In the genomic region with DNA sequence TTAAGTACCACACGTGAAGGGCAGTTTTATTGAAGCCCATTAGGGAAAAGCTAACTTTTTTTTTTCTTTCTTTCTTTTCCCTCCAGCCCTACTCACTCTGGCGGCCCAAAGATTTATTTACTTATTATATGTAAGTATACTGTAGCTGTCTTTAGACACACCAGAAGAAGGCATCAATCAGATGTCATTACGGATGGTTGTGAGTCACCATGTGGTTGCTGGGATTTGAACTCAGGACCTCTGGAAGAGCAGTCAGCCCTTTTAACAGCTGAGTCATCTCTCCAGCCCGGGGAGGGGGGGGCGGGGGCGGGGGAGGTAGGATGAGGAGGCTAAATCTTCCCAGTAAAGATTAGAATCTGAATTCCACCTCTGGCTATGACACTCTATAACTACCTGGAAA, we compare ENCODE assay signal across 13 mouse cellular contexts. TPM values are rescaled to one million over a fixed set of nuclear protein-coding genes. Genes with fewer than 3 reads are reported as not detected.
"Had no signal": no experiment of that assay in that cellular context is flagged by ENCODE, and none has a peak within 500 bp of the region (broad histone marks: within the 10 kb centered on the region; RNA-seq: fewer than 3 reads in every experiment).

No protein-coding gene starts in this region.

- DNase-seq: retina, postnatal 1 day; right cerebral cortex, adult 18-20 months; right cerebral cortex, postnatal 14 days; right cerebral cortex, postnatal 25 days; right cerebral cortex, postnatal 4 days; spleen, adult 18-20 months; thymus, adult 18-20 months; thymus, adult 2 months; thymus, postnatal 14 days; thymus, postnatal 25 days; thymus, postnatal 36 days; thymus, postnatal 4 days had no signal

RNA-seq across cellular contexts. Expression of a gene that starts 4.6 kb away (rescaled TPM):
- total RNA-seq: neutrophil, adult 5-6 weeks had no signal
